Mouse (Mus musculus) B cell, adult 2 months (primary cell): ENCODE results near the gene Iqsec1.

Experiments
- DNase-seq, 2 experiments: peaks; one replicate each; pipeline ENCODE4 v3.0.0; 2022

The Iqsec1 gene

DNA sequence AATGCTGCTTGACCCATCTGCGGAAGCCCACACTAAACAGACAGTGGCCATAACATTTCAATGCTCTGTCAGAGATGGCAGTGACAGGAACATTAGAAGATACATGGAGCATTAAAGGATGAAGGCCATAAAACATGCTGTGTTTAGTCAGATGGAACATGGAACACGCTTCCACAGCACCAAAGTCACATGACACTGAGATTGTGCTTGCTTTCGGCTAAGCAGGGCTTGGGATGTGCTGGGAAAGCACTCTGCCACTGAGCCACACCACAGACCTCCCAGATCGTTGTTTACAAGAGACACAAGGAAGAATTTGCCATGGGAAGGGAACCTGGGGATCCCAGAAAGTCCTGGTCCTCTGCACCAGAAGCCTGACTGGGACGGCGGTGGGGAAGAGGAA lies 269.1 kb downstream of the Iqsec1 start:
- DNase-seq = no peak

DNA sequence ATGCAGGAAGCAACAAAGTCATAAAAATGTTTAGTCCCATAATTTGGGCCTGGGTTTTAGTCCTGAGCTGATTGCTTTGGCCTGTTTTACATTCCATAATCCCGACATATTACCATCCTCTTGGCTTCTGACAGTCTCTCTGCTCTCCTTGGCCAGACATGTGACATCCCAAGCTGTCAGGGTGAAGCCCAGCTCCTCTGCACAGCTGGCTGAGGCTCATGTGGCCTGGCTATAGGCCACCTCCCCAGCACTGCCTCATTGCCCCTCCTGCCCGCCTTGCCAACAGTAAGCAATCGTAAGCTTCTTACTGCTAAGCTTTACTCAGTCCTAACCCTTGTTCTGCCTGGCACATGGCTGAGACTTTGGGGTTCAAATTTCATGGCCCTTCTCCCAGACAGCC lies 270.0 kb downstream of the Iqsec1 start:
- DNase-seq = no peak

DNA sequence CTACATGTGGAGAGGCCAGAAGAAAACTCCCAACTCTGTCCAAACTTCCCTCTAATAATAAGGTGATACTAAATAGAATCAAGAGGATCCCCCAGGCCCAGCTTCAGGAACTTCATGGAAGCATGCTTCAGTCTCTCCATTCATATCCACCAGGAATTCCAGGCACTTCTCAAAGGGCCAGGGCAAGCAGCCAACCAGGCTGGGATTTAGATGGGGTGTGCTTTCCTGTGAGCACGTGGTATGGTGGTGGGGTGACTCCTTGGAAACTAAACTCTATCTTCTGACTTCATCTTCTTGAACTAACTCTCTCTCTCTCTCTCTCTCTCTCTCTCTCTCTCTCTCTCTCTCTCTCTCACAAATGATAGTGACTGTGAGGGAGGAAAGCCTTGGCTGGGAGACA lies 270.8 kb downstream of the Iqsec1 start:
- DNase-seq = no peak

DNA sequence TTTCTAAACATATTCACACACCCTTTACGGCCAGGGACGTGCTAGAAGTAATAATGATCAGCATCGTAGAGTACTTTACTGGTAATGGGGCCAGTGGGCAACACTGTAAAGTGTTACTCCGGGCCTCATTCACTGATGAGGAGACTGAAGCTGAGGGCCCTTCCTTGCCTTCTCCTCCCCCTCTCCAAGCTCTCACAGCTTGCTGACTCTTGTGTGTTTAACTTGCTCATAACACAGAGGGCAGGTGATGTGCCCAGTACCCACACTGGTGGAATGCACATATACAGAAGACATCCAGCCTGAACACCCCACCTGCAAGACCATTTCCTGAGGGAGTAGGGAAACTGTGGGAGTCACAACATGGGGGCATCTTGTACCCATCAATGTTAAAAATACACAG lies 271.6 kb downstream of the Iqsec1 start:
- no peak for DNase-seq

DNA sequence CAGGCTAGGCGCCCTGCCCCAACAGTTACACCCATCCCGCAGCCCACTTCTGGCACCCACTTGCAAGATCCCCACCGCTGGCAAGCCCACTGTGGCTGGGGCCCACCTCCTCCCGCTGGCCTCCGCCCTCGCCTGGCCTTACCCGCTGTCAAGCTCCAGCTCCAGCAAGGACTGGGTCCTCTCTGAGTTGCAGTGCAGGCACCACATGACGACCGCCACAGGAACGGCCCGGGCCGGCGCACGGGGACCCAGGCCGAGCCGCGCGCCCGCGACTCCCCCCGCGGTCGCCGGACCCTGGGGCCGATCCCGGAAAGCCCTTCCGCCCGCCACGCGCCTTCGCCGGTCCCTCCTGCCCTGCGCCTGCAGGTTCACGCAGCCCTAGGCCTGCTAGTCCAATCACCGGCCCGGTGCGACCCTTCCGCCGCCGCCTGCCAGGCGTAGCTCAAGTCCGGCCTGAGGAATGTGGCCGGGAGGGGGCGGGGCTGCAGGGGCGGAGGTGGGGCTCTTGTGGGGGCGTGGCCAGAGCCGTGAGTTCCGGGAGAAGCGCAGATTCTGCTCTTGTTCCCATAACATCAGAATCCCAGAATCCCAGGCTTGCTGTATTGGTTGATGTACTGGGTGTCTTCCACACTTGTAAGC lies 272.3 kb downstream of the Iqsec1 start:
- DNase-seq = peak; percentile 39

DNA sequence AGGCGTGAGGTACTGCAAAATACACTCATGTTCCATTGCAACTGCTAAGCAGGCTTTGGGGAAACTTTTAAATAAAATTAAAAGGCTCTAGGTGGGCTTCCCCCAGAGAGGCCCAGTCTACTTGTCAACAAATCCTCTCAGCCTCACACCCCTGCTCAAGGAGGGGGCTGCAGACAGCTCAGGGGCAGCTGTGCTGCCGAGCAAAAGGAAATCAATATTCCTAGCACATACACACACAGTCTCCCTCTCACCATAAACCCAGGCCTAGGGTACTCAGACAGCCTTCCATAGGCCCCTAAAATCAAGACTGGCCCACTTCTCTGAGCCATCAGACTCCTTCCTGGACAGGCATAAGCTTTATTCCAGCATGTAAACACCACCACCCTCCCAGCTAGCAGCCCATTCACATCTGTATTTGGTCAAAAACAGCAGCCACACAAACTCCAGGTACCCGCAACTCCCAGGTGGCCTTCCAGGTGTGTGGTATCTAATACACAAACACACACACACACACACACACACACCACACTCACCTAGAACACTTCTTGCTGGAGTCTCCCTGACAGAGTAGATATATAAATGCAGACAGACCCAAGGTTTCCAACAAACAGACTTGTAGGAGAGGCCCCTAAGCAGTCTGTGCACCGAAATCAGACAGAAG lies 273.1 kb downstream of the Iqsec1 start:
- DNase-seq = no peak

DNA sequence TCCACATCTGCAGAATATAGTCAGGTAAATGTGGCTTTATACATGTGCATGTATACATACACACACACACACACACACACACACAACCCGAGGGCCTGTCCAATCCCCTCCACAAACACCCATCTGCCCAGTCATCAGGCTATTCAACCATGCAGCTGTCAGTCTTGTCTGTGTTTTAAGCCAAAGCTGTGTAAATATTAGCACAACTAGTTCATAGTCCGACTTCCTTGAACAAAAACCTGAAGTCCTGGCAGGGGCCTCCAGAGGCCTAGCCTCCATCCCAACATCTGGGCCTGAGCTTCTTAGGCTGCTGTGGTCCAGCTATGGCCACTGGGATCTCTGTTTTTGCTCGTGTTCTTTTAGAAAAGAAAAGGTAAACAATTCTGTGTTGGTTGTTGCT lies 274.8 kb downstream of the Iqsec1 start:
- no peak for DNase-seq

DNA sequence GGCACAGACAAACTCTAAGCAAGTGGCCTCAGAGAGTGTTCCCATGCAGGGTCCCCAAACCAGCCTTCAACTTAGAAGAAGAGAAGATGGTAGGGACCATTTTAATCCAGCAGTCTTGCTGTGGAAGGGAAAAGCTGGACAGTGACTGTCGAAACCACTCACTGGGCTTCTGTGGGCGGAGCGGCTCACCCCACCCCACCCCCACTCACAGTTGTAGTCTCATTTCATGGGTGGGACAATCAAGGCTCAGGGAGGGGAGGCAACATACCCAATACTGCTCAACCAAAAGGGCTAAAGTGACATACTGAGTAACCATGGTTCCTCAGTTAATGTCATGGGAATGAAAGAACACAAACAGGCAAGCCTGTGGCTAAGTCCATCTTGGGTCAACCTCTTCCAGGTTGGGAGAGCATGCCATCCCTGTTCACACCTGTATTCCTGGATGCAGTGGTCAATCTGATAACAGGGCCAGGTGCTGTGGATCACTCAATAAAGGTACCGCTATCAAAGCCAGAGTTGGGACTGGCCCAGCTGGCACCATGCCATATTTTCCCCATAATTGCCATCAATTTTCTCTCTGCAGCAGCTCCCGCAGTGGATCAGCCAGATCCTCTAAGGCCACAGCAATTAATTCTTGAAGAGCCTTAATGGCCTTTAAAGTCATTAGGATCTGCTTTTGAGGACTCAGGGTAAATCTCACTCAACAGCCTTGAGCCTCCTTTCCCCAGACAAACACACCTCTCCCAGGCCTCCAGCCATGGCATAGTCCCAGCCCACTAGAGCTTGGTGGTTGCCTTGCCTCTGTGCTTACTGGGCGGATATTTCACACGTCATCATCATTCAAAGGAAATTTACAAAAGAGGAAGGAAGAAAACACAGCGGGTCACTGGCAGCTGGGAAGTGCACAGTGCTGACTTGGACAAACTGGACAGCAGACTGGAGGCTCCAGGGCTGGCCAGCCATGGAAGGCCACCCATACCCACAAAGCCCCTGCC lies 275.7 kb downstream of the Iqsec1 start:
- DNase-seq = peak; percentile 54 to 62

DNA sequence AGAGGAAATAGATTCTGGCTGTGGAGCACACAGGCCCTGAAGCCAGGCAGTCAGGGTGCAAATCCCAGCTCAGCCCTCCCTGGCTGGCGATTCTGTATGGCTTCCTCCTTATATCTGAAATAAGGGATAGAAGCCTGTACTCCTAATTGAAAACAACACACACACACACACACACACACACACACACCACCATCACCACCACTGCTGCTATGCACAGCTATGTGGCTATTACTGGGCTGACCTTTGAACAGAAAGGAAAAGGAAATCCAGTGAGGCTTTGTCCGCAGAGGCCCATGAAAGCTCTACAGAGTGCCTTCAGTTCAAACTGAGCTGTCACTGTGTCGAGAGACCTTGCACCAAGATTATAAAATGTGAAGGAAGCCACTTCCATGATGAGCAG lies 276.4 kb downstream of the Iqsec1 start:
- no peak for DNase-seq

DNA sequence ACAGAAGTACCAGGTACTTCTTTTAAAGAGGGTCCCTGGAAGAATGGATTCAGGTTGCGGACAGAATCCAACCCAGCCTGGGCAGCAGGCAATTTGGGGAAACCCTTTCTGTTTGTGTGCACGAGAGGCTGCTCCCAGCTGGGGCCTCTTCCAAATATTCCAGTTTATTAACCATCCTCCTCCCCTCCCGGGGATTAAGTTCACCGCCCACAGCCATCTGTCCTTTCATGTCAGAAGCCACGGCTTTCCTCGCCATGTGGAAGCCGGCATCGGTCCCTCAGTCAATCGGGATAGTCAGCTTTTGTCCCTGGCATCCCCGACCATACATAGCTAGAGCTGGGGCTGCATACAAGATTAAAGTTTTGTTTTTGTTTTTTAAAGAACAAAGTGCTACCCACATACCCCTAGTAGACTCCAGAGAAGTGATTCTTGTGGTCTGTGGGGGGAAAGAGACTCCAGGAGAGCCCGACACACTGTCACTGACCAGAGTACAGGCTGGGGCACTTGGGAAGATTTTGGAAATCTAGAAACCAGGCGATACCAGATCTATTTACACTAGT lies 276.9 kb downstream of the Iqsec1 start:
- no peak for DNase-seq

DNA sequence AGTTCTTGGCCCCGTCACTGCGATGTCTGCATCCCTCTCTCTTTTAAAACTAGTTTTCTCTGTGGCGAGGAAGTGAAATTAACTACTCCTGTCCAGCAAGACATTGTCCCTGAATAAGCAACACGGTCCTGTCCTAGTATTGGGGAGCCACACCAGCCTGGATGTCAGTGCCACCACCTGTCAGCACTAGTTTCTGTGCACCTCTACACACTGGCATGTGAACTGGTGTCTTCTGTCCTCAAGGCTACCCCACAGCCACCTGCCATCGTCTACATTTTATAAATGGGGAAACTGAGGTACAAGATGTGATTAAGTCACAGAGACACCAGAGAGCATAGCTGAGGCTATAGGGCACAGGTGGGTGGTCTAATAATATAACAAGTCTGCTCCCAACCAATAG lies 277.7 kb downstream of the Iqsec1 start:
- DNase-seq = no peak

DNA sequence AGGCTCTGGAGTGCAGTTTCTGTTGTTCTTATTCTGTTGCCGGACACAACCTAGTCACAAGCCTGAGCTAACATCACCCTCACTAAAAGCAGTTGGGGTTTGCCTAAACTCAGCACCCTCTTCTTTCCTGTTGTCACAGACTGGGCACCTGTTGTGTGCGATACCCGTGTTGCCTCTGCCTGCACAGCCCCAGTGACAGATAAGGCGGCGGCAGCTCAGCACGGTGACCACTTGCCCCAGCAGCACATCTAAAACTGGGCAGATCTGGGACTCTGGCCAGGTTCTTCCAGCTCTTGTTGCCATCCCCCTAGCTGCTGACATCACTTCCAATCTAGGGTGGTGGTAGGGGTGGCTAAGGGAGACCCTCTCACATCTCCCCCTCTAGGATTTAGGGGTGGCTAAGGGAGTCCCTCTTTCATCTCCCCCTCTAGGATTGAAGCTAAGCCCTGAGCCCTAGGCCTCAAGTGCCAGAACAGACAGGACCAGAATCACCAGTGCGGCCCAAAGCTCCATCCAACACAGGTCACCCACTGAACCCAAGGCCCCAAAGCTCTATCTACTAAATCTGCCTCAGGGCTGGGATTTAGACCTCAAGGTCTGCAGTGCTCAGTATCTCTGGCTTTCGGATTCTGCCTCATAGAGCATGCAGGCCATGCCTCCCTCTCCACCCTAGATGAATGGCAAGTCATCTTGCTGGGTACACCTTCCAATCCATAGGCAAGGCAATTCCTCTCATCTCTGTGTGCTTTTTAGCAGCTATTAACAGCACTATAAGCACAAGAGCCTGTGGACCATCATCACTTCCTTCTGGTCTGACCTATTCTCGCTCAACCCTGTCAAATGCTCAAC lies 278.3 kb downstream of the Iqsec1 start:
- no peak for DNase-seq

DNA sequence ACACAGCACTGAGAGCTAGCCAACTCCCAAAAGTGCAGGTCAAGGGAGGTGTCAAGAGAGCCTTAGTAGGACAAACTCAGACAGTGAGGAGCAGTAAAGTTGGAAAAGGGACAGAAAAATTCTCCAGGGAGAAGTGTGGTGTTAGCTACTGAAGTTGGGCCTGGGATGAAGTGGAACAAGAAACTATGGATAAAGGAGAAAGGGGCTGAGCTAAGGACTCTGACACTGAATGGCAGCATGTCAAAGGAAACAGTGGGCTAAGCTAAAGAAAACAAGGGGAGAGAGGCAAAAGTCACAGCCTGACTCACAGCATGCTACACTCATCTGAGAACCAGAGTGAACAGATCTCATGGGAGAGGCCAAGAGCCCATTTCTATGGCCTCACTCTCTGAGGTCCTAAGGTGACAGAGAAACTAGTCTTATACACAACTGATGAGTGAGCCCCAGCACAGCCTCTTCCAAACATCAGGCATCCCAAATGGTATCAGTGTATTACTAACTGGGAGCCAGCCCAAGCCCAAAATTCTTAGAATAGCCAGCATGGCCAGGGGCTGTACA lies 280.3 kb downstream of the Iqsec1 start:
- DNase-seq = no peak

DNA sequence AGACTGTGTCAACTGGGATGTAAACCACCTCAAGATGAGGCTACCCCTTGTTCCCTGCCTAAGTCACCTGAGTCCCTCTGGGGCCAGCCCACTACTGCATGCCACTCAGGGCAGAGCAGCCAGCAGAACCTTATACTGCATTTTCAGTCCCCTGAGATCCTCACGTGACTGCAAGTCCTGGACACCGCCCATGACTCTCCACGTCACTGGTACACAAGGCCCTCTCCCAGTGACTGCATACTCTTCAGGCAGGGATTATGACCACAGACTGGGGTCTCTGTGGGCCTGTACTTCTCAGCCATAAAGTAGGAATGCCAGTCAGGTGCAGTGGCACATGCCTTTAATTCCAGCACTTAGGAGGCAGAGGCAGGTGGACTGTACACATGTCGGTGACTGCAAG lies 281.3 kb downstream of the Iqsec1 start:
- DNase-seq = no peak

DNA sequence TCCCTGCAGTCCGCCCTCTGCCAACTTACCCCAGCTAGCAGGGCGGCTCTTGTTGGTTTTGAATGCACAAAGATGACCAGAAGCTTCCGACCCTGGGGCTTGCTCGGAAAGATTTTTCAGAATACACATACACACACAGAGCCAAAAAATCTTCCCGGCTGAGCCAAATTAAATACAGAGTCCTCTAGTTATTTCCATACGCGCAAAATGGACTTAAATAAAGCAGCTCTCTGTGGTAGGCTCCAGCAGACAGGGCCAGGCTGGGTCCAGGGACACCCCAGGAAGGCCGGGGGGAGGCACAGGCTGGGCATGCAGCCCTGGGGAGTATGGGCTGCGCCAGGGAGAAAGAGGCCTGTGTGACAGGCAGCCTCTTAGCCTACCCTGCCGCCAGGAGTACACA lies 282.0 kb downstream of the Iqsec1 start:
- DNase-seq = no peak

DNA sequence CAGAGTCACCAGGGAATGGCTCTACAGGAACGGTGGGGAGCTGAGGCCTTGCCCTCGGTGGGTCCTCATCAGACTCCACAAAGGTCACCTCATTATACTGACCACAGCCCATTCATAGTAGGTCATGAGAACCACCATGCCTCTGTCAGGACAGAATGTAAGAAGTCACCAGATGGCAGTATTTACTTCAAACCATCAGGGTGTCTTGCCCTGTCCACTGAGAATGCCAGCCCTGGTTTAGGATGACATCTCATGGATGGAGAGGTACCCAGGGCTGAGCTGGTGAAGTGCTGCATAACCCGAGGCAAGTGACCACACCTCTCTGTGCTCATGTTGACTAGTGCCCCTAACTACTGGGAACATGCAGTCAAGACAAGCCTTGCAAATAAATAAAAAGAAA lies 282.7 kb downstream of the Iqsec1 start:
- no peak for DNase-seq

DNA sequence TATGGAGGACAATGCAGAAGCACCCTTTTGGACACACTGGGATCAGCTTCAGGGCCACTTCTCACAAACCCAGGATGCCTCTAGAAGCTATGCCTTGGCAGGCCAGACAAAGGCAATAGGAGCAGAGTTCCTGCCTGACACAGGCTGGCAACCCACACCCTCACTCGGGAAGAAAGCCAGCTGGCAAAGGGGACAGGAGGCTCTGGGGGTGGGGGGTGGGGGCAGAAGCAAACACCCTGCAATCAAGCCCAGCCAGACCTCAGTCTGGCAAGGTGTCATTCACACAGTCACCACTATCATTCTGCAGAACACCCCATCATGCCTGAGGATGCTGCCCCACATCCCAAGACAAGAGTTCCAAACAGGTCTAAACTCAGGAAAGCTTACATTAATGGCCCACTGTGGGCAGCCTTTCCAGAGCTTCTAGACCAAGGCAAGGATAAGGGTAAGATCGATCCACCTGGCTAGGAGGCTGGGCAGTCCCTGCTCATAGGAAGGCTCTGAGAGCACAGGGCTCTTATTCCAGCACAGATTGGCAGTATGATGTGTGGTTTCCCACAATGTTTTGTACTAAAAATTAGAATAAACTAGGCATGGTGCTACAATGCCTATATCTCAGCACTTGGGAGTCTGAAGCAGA lies 283.7 kb downstream of the Iqsec1 start:
- no peak for DNase-seq

DNA sequence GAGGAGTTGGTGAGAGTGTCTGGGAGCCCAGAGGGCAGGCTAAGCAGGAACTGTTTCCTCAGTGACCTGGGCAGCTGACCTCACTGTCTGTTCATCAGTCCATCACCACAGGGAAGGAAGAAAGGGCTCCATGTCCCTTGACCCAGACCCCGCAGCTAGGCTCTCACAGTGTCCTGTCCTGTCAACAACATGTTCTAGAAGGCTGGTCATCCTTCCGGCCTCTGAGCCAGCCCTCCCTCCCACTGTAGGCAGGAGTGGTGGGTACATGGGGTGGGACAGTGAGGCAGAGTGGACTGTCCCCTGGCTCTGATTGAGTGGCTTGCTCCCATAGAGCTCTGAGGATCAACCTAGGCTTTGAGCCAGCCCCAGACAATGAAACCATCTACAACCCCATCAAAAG lies 284.7 kb downstream of the Iqsec1 start:
- DNase-seq = no peak

DNA sequence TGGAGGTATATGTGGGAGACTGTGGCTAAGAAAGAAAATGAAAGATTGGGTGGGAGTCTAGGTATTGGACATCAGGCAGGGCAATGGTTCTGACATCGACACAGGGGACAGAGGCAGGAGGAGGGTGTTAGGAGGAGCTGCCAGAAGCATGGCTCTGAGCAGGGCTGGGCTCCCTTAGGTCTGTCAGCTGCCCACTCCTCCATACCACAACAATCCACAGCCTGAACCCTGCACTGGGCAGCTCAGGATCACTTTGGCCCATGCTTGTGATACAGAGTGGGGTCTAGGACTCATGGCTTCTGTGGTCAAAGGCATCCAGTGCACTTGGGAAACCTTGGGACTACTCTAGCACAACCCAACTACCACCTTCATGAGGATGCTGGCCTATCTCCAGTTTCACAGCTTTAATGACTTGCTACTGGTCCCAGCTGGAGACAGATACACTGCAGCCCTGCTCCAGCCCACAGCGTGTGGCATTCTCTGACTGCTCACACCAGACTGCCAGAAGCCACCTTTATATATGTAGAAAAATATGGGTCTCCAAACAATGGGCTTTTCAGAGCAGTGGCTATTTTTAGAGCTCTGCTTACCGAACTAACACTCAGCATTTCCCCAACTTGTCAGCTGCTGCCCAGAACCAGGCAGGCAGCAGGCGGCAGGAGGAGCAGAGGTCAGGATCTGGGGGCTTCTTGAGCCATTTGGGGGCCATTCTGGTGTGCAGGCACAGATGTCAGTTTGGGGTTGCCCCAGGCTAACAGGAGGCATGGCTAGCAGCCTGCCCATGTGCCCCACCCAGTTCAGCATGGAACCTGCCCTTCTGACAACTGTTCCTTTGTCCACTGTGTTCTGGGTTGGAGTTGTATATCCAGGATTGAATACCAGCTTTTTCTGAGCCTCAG lies 285.4 kb downstream of the Iqsec1 start:
- no peak for DNase-seq

DNA sequence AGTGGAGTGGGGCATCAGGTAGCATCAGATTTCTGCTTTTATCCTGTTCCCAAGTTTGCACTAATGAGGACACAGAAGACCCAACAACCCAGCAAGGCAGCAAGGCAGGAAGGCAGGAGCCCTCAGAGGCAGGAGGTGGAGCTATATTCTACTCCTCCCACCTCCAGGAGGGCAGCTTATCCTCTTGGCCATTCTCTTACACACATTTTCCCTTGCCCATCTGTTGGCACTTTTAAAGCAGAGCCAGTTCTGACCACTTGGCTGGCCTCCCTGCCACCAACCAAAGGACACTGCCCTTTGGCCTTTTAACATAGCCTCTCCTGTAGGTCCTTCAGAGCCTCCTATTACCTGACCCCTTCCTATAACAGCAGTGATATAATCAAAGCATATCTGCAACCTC lies 286.3 kb downstream of the Iqsec1 start:
- DNase-seq = no peak

DNA sequence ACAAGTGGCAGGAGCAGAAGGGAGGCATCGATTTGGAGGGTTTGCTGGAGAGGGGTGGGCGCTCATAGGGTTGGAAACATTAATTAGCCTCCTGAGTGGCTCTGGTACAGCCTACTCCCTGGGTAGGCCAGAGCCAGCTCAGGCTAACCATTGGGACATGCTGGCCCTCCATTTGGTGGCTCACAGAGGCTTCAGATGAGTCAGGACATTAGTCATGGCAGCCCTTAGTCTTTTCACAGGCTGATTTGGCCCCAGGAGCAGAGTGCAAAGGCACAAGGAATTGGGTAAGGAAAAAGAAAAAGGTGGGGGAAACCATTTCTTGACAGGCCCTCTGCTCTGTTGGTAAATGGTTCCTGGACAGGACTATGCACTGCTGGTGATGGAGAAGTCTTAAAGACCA lies 287.1 kb downstream of the Iqsec1 start:
- DNase-seq = no peak
